Mouse (Mus musculus): Measurements from ENCODE around the gene Gm13275.
"Not testable (repeated sequence)": the region's sequence is repeated elsewhere in the genome, so short reads cannot be mapped to it uniquely, and the experiment has no call there.

DNA sequence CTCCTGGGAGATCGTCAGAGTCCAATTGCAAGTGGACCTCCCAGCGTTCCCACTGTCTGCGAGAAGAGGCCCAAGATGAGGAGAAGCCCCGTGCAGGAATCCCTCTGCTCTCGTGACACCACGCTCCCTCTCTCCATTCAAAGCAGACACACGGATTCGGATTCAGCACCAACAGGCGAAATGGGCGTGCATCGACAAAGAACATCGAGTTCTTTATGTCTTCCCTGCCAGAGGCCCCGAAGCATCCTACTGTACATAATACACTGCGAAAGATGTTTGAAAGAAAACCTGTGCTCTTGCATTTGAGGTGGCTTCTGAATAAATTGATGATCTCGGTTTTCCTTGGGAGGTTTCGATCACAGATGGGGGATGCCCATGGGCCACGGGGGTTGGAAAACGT, 14.0 kb upstream of the Gm13275 start:
- TF ChIP-seq CTCF (IDR thresholded peaks at IDR 0.05); POLR2A (IDR thresholded peaks at IDR 0.05; ENCODE audit: insufficient read depth, low read depth, low read length): not testable (repeated sequence)
